Mouse (Mus musculus): Measurements from ENCODE around the gene Adamtsl2.

DNA sequence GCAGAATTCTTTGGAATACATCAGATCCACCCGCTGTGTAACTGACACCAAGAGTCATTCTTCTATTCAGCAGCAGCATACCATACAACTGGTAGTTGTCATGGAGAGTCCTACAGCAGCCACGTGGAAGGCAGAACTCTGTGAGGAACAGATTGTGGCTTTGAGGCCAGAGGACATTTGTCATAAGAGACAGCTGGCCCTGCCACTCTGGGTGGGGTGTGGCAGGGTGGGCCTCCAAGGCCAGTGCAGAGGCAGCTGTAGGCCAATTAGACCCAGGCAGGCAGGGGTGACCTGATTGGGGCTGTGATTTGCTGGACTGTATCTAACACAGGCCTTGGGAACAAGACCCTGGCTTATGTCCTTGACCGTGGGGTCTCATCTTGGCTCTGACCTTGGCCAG, 9.5 kb upstream of the Adamtsl2 start:
- TF ChIP-seq CTCF (IDR thresholded peaks at IDR 0.05; ENCODE audit: borderline replicate concordance, insufficient read depth, low read length): no peak
- TF ChIP-seq POLR2A (IDR thresholded peaks at IDR 0.05; ENCODE audit: low read depth, low read length): no peak
